Mouse (Mus musculus) midbrain, embryonic 14.5 days (tissue): ENCODE measurements around the gene Bahcc1. TPM values are rescaled to one million over a fixed set of nuclear protein-coding genes. Genes with fewer than 3 reads are reported as not detected.

Source experiments
- ATAC-seq: fragments of 200-750 bp; cut with Nextera tagmentation; 2 replicates; pipeline ENCODE4 v1.8.0; 2017; ENCODE audit warnings: moderate number of reproducible peaks, moderate library complexity; ENCODE audit not compliant: low FRiP score, low TSS enrichment
- DNase-seq: peaks from one replicate; pipeline ENCODE4 v3.0.0-alpha.2; 2015
- H3K27ac ChIP-seq: fragments of 300-500 bp; sonication (generic); replicated peaks from 2 replicates; pipeline ENCODE4 v1.5.1; 2014; ENCODE audit warnings: mild to moderate bottlenecking, low read depth, low read length, moderate library complexity
- H3K27me3 ChIP-seq: fragments of 300-500 bp; sonication (generic); 2 replicates; pipeline ENCODE4 v1.6.1; 2014; ENCODE audit warnings: low read length, control low read depth, mixed read lengths; ENCODE audit not compliant: control insufficient read depth, insufficient read depth
- H3K36me3 ChIP-seq: fragments of 300-500 bp; sonication (generic); 2 replicates; pipeline ENCODE4 v1.6.1; 2014; ENCODE audit warnings: low read length, control low read depth; ENCODE audit not compliant: control insufficient read depth, insufficient read depth
- H3K4me1 ChIP-seq: fragments of 300-500 bp; sonication (generic); 2 replicates; pipeline ENCODE4 v1.6.1; 2014; ENCODE audit warnings: mild to moderate bottlenecking, antibody characterized with exemption, low read length, control low read depth; ENCODE audit not compliant: control insufficient read depth, insufficient read depth
- H3K4me2 ChIP-seq: fragments of 300-500 bp; sonication (generic); 2 replicates; pipeline ENCODE4 v1.6.1; 2014; ENCODE audit warnings: mild to moderate bottlenecking, low read length, moderate library complexity
- H3K4me3 ChIP-seq: fragments of 300-500 bp; sonication (generic); replicated peaks from 2 replicates; pipeline ENCODE4 v1.5.1; 2014; ENCODE audit warnings: low read depth, low read length
- H3K9ac ChIP-seq: fragments of 300-500 bp; sonication (generic); replicated peaks from 2 replicates; pipeline ENCODE4 v1.6.1; 2014; ENCODE audit warnings: mild to moderate bottlenecking, low read length, moderate library complexity
- H3K9me3 ChIP-seq: fragments of 300-500 bp; sonication (generic); 2 replicates; pipeline ENCODE4 v1.6.1; 2016; ENCODE audit warnings: low read length, control low read depth, mixed read lengths; ENCODE audit not compliant: control insufficient read depth
- WGBS: fragments of 180-500 bp; shearing (Covaris S2); extraction: QIAGEN DNeasy Blood & Tissue Kit; methylation state at CpG from one replicate; pipeline ENCODE4 v1.1.7; 2014; 5-methylcytosine and 5-hydroxymethylcytosine counted together
- polyA plus RNA-seq: library from polyadenylated mRNA; unstranded; fragments of >200 nt; fragmentation: Nextera tagmentation; extraction: Ambion mirVana; gene quantifications from 2 replicates; pipeline ENCODE4 v1.2.1, GENCODE M21; 2014

The Bahcc1 gene
- 20.0 and 25.9 TPM in 2 replicates for polyA plus RNA-seq

GRCm38 (mm10) chr11:120232230-120233097 is at the start of gene Bahcc1:
Gene Bahcc1, plus strand, starts transcription at chr11:120232947.
- H3K9ac ChIP-seq = peak within 1 kb of the TSS; percentile 100
- H3K4me1 ChIP-seq = peaks cover 31% of the 10 kb centered on the region
- peaks cover 6% of the 10 kb centered on the region for H3K36me3 ChIP-seq
- peak within 1 kb of the TSS; percentile 100 for H3K27ac ChIP-seq
- H3K4me3 ChIP-seq = peak within 1 kb of the TSS; percentile 94
- DNase-seq = peak; percentile 100
- H3K9me3 ChIP-seq = no peaks in the 10 kb centered on the region
- ATAC-seq = peak; percentile 89
- peak within 1 kb of the TSS; percentile 100 for H3K4me2 ChIP-seq
- WGBS = 1% methylated on average over 36 of the region's 36 CpGs
- H3K27me3 ChIP-seq = no peaks in the 10 kb centered on the region

GRCm38 (mm10) chr11:120183180-120183579 is 49.6 kb upstream of the Bahcc1 start:
- 6% methylated on average over 1 of the region's 1 CpGs for WGBS
- ATAC-seq (no peak), DNase-seq (no peak)
- H3K36me3 ChIP-seq = peaks cover 5% of the 10 kb centered on the region; the same call in 1 of the 2 replicates
- no peak overlapping the region; the same call in 1 of the 2 replicates for H3K9ac ChIP-seq
- no peak overlapping the region for H3K4me3 ChIP-seq
- peak overlapping the region; percentile 97 for H3K27ac ChIP-seq
- no peak overlapping the region for H3K4me2 ChIP-seq
- peaks cover 42% of the 10 kb centered on the region for H3K4me1 ChIP-seq
- no peaks in the 10 kb centered on the region for H3K27me3 ChIP-seq
- H3K9me3 ChIP-seq = no peaks in the 10 kb centered on the region

GRCm38 (mm10) chr11:120183708-120184107 is 49.0 kb upstream of the Bahcc1 start:
- H3K4me3 ChIP-seq = peak overlapping the region; percentile 1; the same call in 1 of the 2 replicates
- WGBS = 11% methylated on average over 11 of the region's 11 CpGs
- H3K9ac ChIP-seq = peak overlapping the region; percentile 99; the same call in 1 of the 2 replicates
- H3K27me3 ChIP-seq = no peaks in the 10 kb centered on the region
- H3K27ac ChIP-seq = peak overlapping the region; percentile 97
- peaks cover 5% of the 10 kb centered on the region; the same call in 1 of the 2 replicates for H3K36me3 ChIP-seq
- ATAC-seq = no peak
- H3K4me1 ChIP-seq = peaks cover 42% of the 10 kb centered on the region
- peak overlapping the region; percentile 99 for H3K4me2 ChIP-seq
- DNase-seq = peak; percentile 46
- no peaks in the 10 kb centered on the region for H3K9me3 ChIP-seq

GRCm38 (mm10) chr11:120184371-120185315 is 48.1 kb upstream of the Bahcc1 start:
- Histone ChIP-seq H3K4me3 (peak overlapping the region; percentile 86), H3K27me3 (no peaks in the 10 kb centered on the region), H3K27ac (peak overlapping the region; percentile 97), H3K9ac (peak overlapping the region; percentile 99), H3K4me1 (peaks cover 42% of the 10 kb centered on the region), H3K9me3 (no peaks in the 10 kb centered on the region), H3K36me3 (peaks cover 5% of the 10 kb centered on the region; the same call in 1 of the 2 replicates), H3K4me2 (peak overlapping the region; percentile 99)
- under 1% methylated on average over 16 of the region's 16 CpGs for WGBS
- ATAC-seq (no peak), DNase-seq (peak; percentile 70)

GRCm38 (mm10) chr11:120185316-120186141 is 47.2 kb upstream of the Bahcc1 start:
- DNase-seq = peak; percentile 80

GRCm38 (mm10) chr11:120186145-120186740 is 46.5 kb upstream of the Bahcc1 start:
- Histone ChIP-seq H3K27ac (peak overlapping the region; percentile 97), H3K4me1 (peaks cover 48% of the 10 kb centered on the region), H3K27me3 (no peaks in the 10 kb centered on the region), H3K36me3 (peaks cover 5% of the 10 kb centered on the region; the same call in 1 of the 2 replicates), H3K9ac (peak overlapping the region; percentile 99), H3K4me3 (peak overlapping the region; percentile 86), H3K9me3 (no peaks in the 10 kb centered on the region), H3K4me2 (peak overlapping the region; percentile 99)
- 1% methylated on average over 18 of the region's 18 CpGs for WGBS
- ATAC-seq = no peak
- peak; percentile 59 for DNase-seq

More at GRCm38 (mm10) chr11:120185316-120186141, 47.2 kb upstream of the Bahcc1 start:
- H3K4me3 ChIP-seq = peak overlapping the region; percentile 86
- ATAC-seq = no peak
- H3K9me3 ChIP-seq = no peaks in the 10 kb centered on the region
- H3K4me2 ChIP-seq = peak overlapping the region; percentile 99
- H3K9ac ChIP-seq = peak overlapping the region; percentile 99
- H3K27ac ChIP-seq = peak overlapping the region; percentile 97
- WGBS = under 1% methylated on average over 54 of the region's 54 CpGs
- no peaks in the 10 kb centered on the region for H3K27me3 ChIP-seq
- H3K36me3 ChIP-seq = peaks cover 5% of the 10 kb centered on the region; the same call in 1 of the 2 replicates
- H3K4me1 ChIP-seq = peaks cover 46% of the 10 kb centered on the region

- Histone ChIP-seq H3K4me3 (peak overlapping the region; percentile 86), H3K4me1 (peaks cover 46% of the 10 kb centered on the region), H3K27ac (peak overlapping the region; percentile 97), H3K27me3 (no peaks in the 10 kb centered on the region), H3K4me2 (peak overlapping the region; percentile 99), H3K9ac (peak overlapping the region; percentile 99), H3K9me3 (no peaks in the 10 kb centered on the region), H3K36me3 (peaks cover 5% of the 10 kb centered on the region; the same call in 1 of the 2 replicates)
- WGBS = under 1% methylated on average over 20 of the region's 20 CpGs
- no peak for ATAC-seq
- DNase-seq = peak; percentile 77
These were observed 45.9 kb upstream of the Bahcc1 start for GRCm38 (mm10) chr11:120186821-120187235.
